ENCODE assay signal across 9 mouse cellular contexts in the genomic region with DNA sequence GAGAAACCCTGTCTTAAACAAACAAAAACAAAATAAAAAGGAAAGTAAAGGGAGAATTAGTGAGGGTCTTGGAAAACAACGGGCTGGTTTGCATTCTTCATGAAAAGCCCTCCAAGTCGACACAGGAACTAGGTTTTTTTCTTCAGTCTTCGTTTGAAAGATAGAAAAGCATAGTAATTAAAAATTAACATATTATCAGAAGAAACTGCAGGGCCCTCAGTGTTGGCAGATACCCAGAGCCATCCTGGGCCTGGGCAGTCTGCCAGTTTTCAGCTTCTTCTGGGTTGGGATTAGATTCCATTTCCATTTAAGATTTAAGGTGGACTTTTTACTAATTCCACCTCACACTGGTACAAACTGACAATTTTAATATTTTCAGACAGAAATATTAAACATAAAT.
DNase-seq lines count a peak whose midpoint lies in the region; ATAC-seq lines count a peak whose summit lies in the region.
"Had no signal": no experiment of that assay in that cellular context is flagged by ENCODE, and none has a peak within 500 bp of the region (broad histone marks: within the 10 kb centered on the region; RNA-seq: fewer than 3 reads in every experiment).

No protein-coding gene starts in this region.

- no peak overlapping the region for H3K9ac ChIP-seq in heart, embryonic 15.5 days
- no peak overlapping the region for H3K9ac ChIP-seq in stomach, embryonic 15.5 days
- H3K9ac ChIP-seq: embryonic facial prominence, embryonic 12.5 days had no signal

- peaks cover 33% of the 10 kb centered on the region for H3K4me1 ChIP-seq in heart, embryonic 15.5 days (replicated peaks)
- H3K4me1 ChIP-seq in stomach, embryonic 15.5 days = peaks cover 15% of the 10 kb centered on the region

- peak overlapping the region; percentile 56 for H3K27ac ChIP-seq in heart, embryonic 15.5 days
- H3K27ac ChIP-seq in stomach, embryonic 15.5 days = peak overlapping the region; percentile 8; the same call in 1 of the 2 replicates
- H3K27ac ChIP-seq: embryonic facial prominence, embryonic 12.5 days had no signal

- H3K9me3 ChIP-seq in heart, embryonic 15.5 days (replicated peaks) = no peaks in the 10 kb centered on the region
- H3K9me3 ChIP-seq in stomach, embryonic 15.5 days = no peaks in the 10 kb centered on the region
- H3K9me3 ChIP-seq: embryonic facial prominence, embryonic 12.5 days had no signal

- no peak for DNase-seq in heart, postnatal 25 days (ENCODE audit: low spot score)
- DNase-seq in right cerebral cortex, postnatal 14 days = peak; percentile 15
- no peak for DNase-seq in right cerebral cortex, postnatal 36 days (ENCODE audit: low spot score in 2 of 2)
- peak; percentile 31 to 71 for DNase-seq in cerebellum, postnatal 4 days (ENCODE audit: low spot score in 2 of 2)
- no peak for DNase-seq in spleen, adult 12 weeks (ENCODE audit: low spot score)
- DNase-seq in frontal cortex, postnatal 36 days (ENCODE audit: low spot score in 2 of 2) = no peak

- no peaks in the 10 kb centered on the region for H3K27me3 ChIP-seq in heart, embryonic 15.5 days
- no peaks in the 10 kb centered on the region for H3K27me3 ChIP-seq in stomach, embryonic 15.5 days (replicated peaks)
- H3K27me3 ChIP-seq: embryonic facial prominence, embryonic 12.5 days had no signal

- H3K4me3 ChIP-seq in heart, embryonic 15.5 days = no peak overlapping the region
- H3K4me3 ChIP-seq in stomach, embryonic 15.5 days (replicated peaks) = no peak overlapping the region
- H3K4me3 ChIP-seq: embryonic facial prominence, embryonic 12.5 days had no signal

- intact Hi-C loops in heart, postnatal 25 days (cut with DNase I) = no loop called here

- 23% methylated on average over 3 of the region's 3 CpGs for WGBS in heart, embryonic 15.5 days
- WGBS in stomach, embryonic 15.5 days = 42% methylated on average over 3 of the region's 3 CpGs

- no peak for ATAC-seq in heart, embryonic 15.5 days (replicated peaks; ENCODE audit: insufficient number of reproducible peaks, insufficient read depth, low FRiP score, low read depth)
- ATAC-seq in stomach, embryonic 15.5 days (ENCODE audit: insufficient read depth, low FRiP score, low read depth) = no peak

- no peaks in the 10 kb centered on the region for H3K36me3 ChIP-seq in heart, embryonic 15.5 days
- H3K36me3 ChIP-seq in stomach, embryonic 15.5 days = no peaks in the 10 kb centered on the region
- H3K36me3 ChIP-seq: embryonic facial prominence, embryonic 12.5 days had no signal

- no peak overlapping the region for H3K4me2 ChIP-seq in heart, embryonic 15.5 days
- no peak overlapping the region for H3K4me2 ChIP-seq in stomach, embryonic 15.5 days
- H3K4me2 ChIP-seq: embryonic facial prominence, embryonic 12.5 days had no signal

Comparison
In these comparisons a context has a peak if more than half of its experiments do, and no peak if none do; other contexts are left out.
1. DNase-seq: peak in right cerebral cortex, postnatal 14 days (single experiment) and cerebellum, postnatal 4 days (2 of 2); none in heart, postnatal 25 days (single experiment), right cerebral cortex, postnatal 36 days (0 of 2), spleen, adult 12 weeks (single experiment) and frontal cortex, postnatal 36 days (0 of 2).